Mouse (Mus musculus) adrenal gland (tissue): Measurements from ENCODE around the gene Hspb9.

Experiments
- intact Hi-C: fragments of 180-260 bp; cut with DNase I; formaldehyde crosslinking; loops from one replicate; pipeline ENCODE4 v1.15.1; 2025
- long read RNA-seq, 2 experiments: library from polyadenylated mRNA; unstranded; transcript quantifications; one replicate each; pipeline ENCODE4 v2.0.0; 2020; ENCODE audit warnings: borderline replicate concordance in 1 of 2; ENCODE audit not compliant: insufficient replicate concordance in 1 of 2

The Hspb9 gene
- long read RNA-seq, experiment 1: 0 reads
- long read RNA-seq, experiment 2: 0 reads

DNA sequence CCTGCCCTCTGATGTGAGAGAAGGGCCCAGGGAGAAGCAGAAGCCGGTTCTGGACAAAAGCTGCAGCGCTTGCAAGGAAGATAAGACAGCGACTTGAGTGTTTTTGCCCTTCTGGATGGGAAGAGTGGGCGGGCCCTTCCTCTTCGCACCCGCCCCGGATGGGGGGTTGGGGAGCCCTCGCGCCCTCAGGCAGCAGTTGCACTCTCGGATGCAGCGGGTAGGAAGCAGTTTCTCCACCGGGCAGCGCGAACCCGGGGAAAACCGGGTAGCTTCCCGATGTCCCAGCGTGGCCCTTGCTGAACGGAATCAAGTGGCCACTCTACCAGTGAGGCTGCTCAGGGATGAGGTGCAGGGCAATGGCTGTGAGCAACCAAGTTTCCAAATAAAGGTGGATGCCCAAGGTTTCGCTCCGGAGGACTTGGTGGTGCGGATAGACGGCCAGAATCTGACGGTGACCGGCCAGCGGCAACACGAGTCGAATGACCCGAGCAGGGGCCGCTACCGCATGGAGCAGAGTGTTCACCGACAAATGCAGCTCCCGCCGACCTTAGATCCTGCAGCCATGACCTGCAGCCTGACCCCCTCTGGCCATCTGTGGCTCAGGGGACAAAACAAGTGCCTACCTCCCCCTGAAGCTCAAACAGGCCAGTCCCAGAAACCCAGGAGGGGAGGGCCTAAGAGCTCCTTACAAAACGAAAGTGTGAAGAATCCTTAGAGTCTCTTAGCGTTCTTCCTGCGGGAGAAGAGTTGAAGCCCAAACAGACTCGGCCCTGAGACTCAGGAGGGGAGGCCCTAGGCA lies at the start of gene Hspb9:
TSS of gene Hspb9 (plus strand) at position 116 of the 799 bp plus-strand sequence.
- intact Hi-C loops: loop anchor here (5.0 kb wide), 2 partner anchors 33 to 48 kb away; partner anchors contain the start of gene Hcrt

DNA sequence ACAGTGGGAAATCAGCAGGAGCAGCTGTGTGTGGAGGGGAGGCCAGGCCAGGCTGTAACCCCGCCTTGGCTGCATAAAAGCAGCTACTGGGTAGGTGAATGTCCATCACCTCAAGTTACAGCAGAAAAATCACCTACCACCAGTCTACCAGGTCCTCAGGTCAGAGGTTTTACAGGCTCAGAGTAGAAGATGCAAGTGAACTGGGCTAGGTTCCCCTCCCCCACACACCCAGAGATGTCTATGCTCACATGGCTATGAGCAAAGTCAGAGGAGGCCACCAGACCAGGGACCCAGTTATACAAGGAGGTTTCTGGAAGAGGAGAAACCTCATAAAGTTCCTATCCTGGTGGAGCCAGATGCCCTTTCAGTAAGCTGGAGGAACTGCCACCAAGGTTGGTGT lies 42.6 kb upstream of the Hspb9 start:
- intact Hi-C loops: no loop called here

GRCm38 (mm10) chr11:100671956-100672355 lies 41.7 kb upstream of the Hspb9 start:
- intact Hi-C loops: no loop called here

- intact Hi-C loops: no loop called here
Measured at GRCm38 (mm10) chr11:100673169-100673568, 40.5 kb upstream of the Hspb9 start.

- intact Hi-C loops: no loop called here
Measured at GRCm38 (mm10) chr11:100677810-100678209, 35.8 kb upstream of the Hspb9 start.

DNA sequence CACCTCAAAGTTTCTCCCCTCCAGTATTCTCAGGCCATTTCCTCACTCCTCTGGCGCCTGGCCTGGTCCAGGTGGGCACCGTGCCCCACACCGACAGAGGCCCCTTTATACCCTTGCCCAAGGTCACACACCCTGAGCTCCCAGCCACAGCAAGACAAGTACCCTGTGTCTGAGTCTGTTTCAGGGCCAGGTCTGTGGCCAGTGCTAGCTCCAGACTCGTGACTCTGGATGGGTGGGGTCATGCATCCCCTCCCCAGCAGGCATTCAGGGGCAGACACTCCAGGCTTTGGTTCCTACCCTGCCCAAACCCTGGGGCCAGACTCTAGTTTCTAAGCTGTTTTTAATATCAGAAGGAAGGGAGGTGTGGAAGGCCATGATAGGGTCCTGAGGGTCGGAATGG lies 31.8 kb upstream of the Hspb9 start:
- intact Hi-C loops: no loop called here

GRCm38 (mm10) chr11:100682526-100682925 lies 31.1 kb upstream of the Hspb9 start:
- intact Hi-C loops: no loop called here

GRCm38 (mm10) chr11:100684084-100684483 lies 29.6 kb upstream of the Hspb9 start:
- intact Hi-C loops: no loop called here

GRCm38 (mm10) chr11:100685371-100685770 lies 28.3 kb upstream of the Hspb9 start:
- intact Hi-C loops: no loop called here

DNA sequence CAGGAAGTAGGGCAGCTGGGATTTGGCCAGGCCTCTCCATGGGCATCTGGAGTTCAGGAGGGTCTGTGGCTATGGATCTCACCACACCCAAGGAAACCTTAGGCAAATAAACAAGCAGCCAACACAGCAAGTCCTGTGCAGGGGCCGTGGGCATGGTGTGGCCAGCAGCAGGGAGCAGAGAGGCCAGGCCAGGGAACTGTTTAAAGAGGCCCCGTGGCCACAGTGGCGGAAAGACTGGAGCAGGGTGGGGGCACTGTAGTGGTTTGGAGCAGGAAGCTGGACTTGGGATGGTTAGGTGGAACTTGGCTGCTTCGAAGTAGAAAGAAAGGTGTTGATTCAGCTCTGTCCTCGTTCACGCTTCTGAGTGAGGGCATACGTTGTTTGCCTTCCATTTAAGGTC lies 26.4 kb upstream of the Hspb9 start:
- intact Hi-C loops: no loop called here

DNA sequence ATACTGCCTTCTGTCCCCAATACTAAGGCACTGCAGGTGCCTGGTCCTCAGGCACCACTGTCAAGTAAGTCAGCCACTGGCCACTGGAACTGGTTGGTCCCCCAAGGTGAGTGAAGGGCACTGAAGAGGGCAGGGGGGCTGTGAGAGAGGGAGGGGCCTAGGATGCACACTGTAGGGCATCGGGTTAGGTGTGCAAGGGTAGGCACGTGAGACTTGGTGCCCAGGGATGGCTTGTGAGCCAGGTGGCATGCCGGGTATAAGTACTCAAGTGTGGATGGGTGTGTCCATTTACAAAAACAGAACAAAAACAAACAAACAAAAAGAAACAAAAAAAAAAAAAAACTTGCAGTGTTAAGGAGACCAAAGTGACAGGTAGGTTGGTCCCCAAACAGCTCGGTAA lies 25.2 kb upstream of the Hspb9 start:
- intact Hi-C loops: no loop called here

DNA sequence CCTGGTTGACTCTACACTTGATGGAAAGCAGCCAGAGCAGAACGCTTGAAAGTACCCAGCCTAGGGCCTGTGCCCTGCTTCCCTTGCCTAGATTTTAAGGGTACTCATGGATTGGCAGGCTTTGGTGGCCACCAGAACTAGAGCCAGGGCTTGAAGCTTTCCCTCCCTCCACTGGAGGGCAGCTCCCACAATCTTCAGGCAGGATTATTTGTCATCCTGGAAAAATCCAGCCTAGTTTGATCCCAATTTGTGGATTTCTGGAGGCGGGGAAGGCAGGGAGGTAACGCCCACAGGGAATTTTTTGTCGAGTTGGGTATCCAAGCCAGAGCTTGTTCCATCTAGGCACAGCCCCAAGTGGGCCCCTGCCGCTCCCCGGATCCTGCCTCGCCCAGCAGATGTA lies 23.3 kb upstream of the Hspb9 start:
- intact Hi-C loops: loop anchor here (5.0 kb wide), 1 partner anchor 48 kb away; no protein-coding TSS in a partner anchor

DNA sequence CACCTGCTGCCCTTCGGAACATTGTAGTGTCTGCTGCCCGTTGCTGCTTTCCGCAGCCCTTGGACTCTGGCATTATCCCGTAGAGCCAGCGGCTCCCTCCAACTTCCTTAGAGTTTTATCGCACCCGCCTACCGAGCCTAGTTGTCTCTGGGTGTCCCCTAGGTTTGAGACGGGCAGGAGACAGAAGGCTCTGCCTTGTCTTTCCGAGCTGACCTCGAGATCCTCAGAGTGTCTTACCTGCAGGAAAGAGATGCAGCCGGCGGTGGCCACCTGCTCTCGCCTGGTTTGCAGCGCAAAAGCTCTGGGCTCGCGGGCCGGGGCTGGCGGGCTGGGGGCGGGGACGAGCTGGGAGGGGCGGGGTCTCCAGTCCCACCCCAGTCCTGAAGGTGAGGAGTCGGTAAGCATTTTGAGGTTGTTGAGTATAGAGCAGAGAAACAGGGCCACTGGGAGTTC lies 21.5 kb upstream of the Hspb9 start, which contains the start of gene Zfp385c:
TSS of gene Zfp385c (minus strand) at position 292 of the 453 bp plus-strand sequence.
- intact Hi-C loops: loop anchor here (5.0 kb wide), 1 partner anchor 50 kb away; no protein-coding TSS in a partner anchor

DNA sequence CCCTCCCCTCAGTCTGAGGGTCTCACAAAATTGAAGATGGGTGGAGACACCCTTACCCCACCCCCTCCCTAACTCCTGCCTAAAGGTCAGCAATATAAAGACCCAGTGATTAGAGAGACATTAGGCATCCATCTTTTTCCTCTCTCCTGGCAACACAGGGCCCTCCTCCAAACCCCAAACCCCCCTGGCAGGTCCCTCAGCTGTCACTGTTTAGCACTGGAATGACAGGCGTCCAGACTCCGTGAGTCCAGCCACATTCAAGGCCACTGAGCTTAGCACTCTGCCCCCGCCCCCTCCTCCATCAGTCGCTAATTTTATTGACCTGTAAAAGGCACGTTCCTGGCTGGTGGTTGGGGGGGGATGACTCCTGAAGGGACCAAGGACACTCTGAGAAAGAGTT lies 20.5 kb upstream of the Hspb9 start:
- intact Hi-C loops: loop anchor here (5.0 kb wide), 1 partner anchor 51 kb away; no protein-coding TSS in a partner anchor

GRCm38 (mm10) chr11:100694926-100695325 lies 18.7 kb upstream of the Hspb9 start:
- intact Hi-C loops: loop anchor here (1.0 to 5.0 kb wide), 2 partner anchors 53 to 69 kb away; no protein-coding TSS in a partner anchor

GRCm38 (mm10) chr11:100697921-100698320 lies 15.7 kb upstream of the Hspb9 start:
- intact Hi-C loops: no loop called here

- intact Hi-C loops: loop anchor here (2.0 to 5.0 kb wide), 2 partner anchors 128 to 274 kb away; partner anchors contain the start of gene Cnp
Measured at GRCm38 (mm10) chr11:100700710-100701109, 12.9 kb upstream of the Hspb9 start.

DNA sequence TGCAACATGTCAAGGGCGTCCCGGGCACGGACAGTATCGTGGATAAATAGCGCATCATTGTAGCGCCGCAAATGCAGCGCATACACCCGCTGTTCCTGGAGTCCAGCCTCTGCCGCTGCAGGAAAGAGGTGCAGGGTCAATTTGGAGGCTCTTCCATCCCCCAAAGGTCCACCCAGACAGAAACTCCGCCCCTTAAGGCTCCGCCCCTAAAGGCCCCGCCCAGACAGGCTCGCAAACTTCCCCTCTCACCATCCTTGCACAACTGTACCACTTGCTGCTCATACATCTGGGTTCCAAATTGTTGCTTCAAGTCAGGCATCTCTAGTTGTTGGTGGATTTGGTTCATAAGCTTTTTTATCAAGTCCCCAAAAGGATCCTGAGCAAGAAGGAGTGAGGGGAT lies 12.3 kb upstream of the Hspb9 start:
- intact Hi-C loops: loop anchor here (2.0 to 5.0 kb wide), 2 partner anchors 129 to 274 kb away; partner anchors contain the start of gene Cnp

DNA sequence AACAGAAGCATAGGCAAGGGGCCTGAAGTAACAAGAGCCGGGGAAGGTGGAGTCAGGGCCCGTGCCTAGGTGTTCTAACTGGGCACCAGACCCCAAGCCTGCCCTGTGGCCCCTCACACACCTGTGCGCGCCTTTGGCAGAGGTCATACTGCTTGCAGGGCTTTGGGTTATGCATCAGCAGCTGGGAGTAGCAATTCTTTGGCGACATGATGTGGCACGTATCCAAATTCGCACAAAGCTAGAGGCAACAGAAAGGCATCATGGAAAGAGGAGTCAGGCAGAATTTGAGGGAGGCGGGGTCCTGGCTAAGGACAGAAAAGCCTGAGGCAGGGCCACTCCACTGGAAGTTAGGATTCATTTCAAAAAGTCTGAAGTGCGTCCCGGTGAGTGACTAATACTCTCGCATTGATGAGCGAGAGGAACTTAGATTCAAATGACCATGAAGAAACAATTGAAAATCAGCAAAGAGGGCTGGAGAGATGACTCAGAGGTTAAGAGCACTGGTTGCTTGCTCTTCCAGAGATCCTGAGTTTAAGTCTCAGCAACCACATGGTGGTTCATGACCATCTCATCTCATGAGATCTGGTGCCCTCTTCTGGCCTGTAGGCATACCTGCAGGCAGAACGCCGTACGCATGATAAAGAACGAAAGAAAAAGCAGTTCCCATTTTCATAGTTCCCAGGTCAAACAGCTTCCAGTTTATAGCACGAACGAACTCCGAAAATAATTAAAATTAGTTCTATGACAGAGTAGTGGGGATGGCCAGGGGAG lies 11.4 kb upstream of the Hspb9 start:
- intact Hi-C loops: loop anchor here (5.0 kb wide), 1 partner anchor 130 kb away; the partner anchor contains the start of gene Cnp

DNA sequence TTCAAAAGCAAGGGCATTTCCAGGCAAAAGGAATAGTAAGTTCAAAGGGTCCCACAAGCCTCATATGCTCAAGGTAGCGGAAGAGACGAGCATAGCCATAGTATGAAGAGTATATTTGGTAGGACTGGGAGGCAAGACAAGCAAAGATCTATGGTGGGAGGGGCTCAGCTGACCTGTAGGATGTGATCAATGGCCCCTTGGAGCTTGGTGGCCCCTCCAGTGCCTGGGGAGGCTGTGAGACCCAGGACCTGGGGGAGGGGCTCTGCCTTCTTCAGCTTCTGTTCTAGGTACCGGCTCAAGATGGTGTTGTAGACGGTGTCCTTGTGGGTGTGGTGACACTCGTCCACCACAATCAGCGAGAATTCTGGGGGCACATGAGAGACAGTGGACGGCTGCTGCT lies 10.7 kb upstream of the Hspb9 start:
- intact Hi-C loops: loop anchor here (5.0 kb wide), 1 partner anchor 131 kb away; the partner anchor contains the start of gene Cnp

DNA sequence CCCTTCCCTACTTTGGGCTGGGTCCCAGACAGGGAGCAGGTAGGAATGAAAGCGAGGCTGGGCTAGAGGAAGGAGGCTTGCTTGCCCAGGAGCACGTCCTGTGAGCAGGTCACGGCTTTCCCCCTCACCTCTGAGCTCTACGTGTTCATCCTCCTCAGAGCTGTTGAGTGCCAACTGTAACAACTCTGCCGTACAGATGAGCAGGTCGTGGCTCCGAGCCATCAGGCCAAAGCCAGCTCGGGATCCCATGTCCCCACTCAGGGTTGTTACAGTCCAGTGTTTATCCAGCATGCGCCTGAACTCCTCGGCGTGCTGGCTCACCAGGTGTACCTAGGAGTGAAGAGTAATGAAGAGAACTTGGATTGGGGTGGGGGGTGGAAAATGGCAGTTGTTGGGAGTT lies 10.3 kb upstream of the Hspb9 start:
- intact Hi-C loops: loop anchor here (5.0 kb wide), 1 partner anchor 131 kb away; the partner anchor contains the start of gene Cnp
